Mouse (Mus musculus) cerebellum, adult 2 months (tissue): ENCODE measurements around the gene Atf3.

Experiments
- CTCF ChIP-seq: fragments of 200-500 bp; IDR thresholded peaks from 2 replicates; pipeline ENCODE4 v1.5.1; 2011; ENCODE audit warnings: low read depth, mild to moderate bottlenecking, control low read depth, low read length, moderate library complexity, borderline replicate concordance; ENCODE audit not compliant: insufficient read depth
- POLR2A ChIP-seq: fragments of 200-500 bp; IDR thresholded peaks from 2 replicates; pipeline ENCODE4 v1.6.1; 2011; ENCODE audit warnings: low read length, control low read depth, borderline replicate concordance; ENCODE audit not compliant: insufficient read depth

GRCm38 (mm10) chr1:191140983-191141382, 76.9 kb downstream of the Atf3 start:
- TF ChIP-seq CTCF (no peak), POLR2A (no peak)
